Mouse (Mus musculus): ENCODE data around the gene Pabpc5. TPM values are rescaled to one million over a fixed set of nuclear protein-coding genes. Genes with fewer than 3 reads are reported as not detected.

Pabpc5 gene
- polyA plus RNA-seq (2015; fragmentation: Nextera tagmentation; extraction: Ambion mirVana) = not detected in 2 replicates

DNA sequence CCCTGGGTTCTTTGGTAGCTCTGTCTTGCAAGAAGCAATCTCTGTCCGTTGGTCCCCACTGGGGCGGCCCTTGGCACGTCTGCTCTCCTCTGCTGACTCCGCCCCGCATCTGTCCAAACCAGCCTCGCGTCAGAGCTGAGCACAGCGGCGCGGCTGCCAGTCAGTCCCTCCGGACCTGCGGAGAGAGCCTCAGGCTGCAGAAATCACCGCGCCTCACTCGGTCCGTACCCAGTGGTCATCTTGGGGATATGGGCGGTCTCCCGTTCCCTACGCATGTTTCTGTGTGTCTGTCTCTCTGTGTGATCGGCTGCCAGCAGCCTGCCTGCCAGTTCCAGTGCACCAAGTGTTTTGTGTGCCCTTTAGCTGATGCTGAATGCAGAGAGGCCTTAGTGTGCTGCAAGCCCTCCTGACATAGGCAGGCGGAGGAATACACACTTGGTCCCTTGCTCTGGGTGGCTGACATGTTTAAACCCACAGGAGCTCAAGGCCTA lies at the start of gene Pabpc5:
Gene Pabpc5 (plus strand): TSS at position 116 of the 491 bp plus-strand sequence.
- Histone ChIP-seq H3K9me3 (replicated peaks) (no peaks in the 10 kb centered on the region), H3K27me3 (no peaks in the 10 kb centered on the region), H3K27ac (replicated peaks) (no peak within 1 kb of the TSS), H3K36me3 (replicated peaks) (no peaks in the 10 kb centered on the region), H3K4me1 (replicated peaks) (no peaks in the 10 kb centered on the region), H3K9ac (no peak within 1 kb of the TSS), H3K4me2 (peak within 1 kb of the TSS; percentile 25; the same call in 1 of the 2 replicates), H3K4me3 (replicated peaks) (no peak within 1 kb of the TSS)
- WGBS (ENCODE audit: insufficient replicate concordance) = 8% methylated on average over 21 of the region's 21 CpGs
- ATAC-seq (ENCODE audit: insufficient read depth) = no peak

DNA sequence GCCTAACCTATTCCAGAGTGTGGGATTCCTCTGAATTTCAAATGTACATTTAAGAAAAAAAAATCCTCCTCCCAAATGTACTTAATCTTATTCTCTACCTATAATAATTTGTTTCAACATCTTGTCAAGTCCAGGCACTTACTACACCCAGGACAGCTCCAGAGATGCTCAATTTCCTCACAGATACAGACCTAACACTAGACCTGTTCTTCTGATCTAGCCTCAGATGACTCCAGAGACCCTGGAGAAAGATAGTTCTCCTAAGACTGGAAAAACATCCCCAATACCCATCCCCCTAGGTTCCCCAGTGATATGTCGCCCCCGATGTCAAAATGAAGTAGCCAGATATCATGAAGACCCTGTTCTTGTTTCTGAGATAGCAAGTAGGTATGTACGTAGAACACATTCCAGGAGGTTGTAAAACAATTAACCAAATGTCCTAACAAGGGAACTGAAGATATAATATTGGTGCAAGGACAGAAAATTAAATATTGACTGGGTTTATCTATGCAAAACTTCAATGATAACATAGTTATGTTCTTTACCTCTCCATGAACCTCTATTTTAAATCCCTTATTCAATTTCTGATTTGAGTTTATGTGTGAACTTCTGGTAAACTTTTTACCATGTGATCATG lies 39.9 kb upstream of the Pabpc5 start:
- no peak for ATAC-seq (ENCODE audit: insufficient read depth)
- WGBS (ENCODE audit: insufficient replicate concordance) = 72% methylated on average over 3 of the region's 3 CpGs
- no peak overlapping the region for H3K9ac ChIP-seq
- H3K4me1 ChIP-seq (replicated peaks) = no peaks in the 10 kb centered on the region
- H3K4me3 ChIP-seq (replicated peaks) = no peak overlapping the region
- no peak overlapping the region for H3K27ac ChIP-seq (replicated peaks)
- no peaks in the 10 kb centered on the region for H3K36me3 ChIP-seq (replicated peaks)
- no peaks in the 10 kb centered on the region for H3K27me3 ChIP-seq
- H3K9me3 ChIP-seq (replicated peaks) = no peaks in the 10 kb centered on the region
- H3K4me2 ChIP-seq = no peak overlapping the region

DNA sequence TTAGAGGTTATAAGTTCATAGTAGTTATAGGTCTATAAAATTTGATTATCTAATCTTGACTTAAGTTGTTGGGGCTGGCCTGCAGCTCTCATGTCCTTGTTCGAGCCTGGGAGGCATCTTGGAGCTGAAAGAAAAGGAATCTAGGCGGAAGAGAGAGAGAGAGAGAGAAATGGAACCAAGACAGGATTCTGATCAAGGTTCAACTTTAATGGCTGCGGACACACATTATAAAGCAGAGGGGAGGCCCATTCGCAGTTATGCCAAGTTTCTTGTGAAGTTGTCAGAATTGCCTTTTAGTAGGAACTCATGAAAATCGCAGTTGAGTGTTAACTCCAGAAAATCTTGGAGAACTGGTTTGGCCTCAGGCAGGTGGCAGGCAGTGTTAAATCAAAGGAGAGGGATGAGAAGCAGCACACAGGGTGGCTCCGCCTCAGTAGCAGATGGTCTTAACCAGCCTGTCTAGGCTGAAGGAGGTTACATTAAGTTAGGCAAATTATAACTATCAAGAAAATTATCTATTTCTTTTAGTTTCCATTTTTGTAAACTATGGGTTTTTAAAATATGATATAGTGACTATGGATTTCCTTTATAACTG lies 38.6 kb upstream of the Pabpc5 start:
- WGBS (ENCODE audit: insufficient replicate concordance) = 55% methylated on average over 6 of the region's 6 CpGs
- Histone ChIP-seq H3K9me3 (replicated peaks) (no peaks in the 10 kb centered on the region), H3K4me3 (replicated peaks) (no peak overlapping the region), H3K4me1 (replicated peaks) (no peaks in the 10 kb centered on the region), H3K36me3 (replicated peaks) (no peaks in the 10 kb centered on the region), H3K27me3 (no peaks in the 10 kb centered on the region), H3K4me2 (no peak overlapping the region), H3K27ac (replicated peaks) (no peak overlapping the region), H3K9ac (no peak overlapping the region)
- no peak for ATAC-seq (ENCODE audit: insufficient read depth)

DNA sequence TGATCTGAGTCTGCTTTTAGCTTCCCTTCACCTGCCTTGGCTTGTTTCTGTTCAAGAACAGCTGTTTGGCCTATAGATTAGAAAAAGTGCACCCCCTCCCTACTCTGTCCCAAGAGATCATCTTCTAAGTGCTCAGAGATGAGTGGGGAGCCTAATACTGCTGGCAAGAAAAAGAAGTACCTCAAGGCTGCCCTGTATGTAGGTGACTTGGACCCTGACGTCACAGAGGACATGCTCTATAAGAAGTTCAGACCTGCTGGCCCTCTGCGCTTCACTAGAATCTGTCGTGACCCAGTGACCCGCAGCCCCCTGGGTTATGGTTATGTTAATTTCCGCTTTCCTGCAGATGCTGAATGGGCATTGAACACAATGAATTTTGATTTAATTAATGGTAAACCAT lies 856 bp downstream of the Pabpc5 start:
- Histone ChIP-seq H3K36me3 (replicated peaks) (no peaks in the 10 kb centered on the region), H3K4me1 (replicated peaks) (no peaks in the 10 kb centered on the region), H3K27ac (replicated peaks) (no peak overlapping the region), H3K4me2 (no peak overlapping the region), H3K9me3 (replicated peaks) (no peaks in the 10 kb centered on the region), H3K9ac (no peak overlapping the region), H3K4me3 (replicated peaks) (no peak overlapping the region), H3K27me3 (no peaks in the 10 kb centered on the region)
- ATAC-seq (ENCODE audit: insufficient read depth) = no peak
- 71% methylated on average over 5 of the region's 5 CpGs for WGBS (ENCODE audit: insufficient replicate concordance)

Measured in liver, embryonic 15.5 days (tissue).